Mouse (Mus musculus): ENCODE measurements around the gene Twf2.

GRCm38 (mm10) chr9:106167703-106168102 lies 35.2 kb upstream of the Twf2 start:
- TF ChIP-seq POLR2A (IDR thresholded peaks at IDR 0.05; ENCODE audit: low read depth, low read length) = no peak
- TF ChIP-seq CTCF (IDR thresholded peaks at IDR 0.05; ENCODE audit: extremely low read depth, insufficient read length, insufficient replicate concordance, low read depth, low read length) = no peak

Measured in small intestine, adult 2 months (tissue).